Mouse (Mus musculus) mouse trophoblast stem cell (cell line): Measurements from ENCODE around the gene Eef2.
"Not testable (repeated sequence)": the region's sequence is repeated elsewhere in the genome, so short reads cannot be mapped to it uniquely, and the experiment has no call there.

Experiments used
- in situ Hi-C, 2 experiments: fragments of 300-500 bp; cut with MseI, MboI; formaldehyde crosslinking; loops; 2 replicates in 1 of 2; 3 replicates in 1 of 2; pipeline ENCODE4 v1.15.1; 2025

Gene Eef2

GRCm38 (mm10) chr10:81146296-81146695 is 30.1 kb upstream of the Eef2 start:
- in situ Hi-C loops, result no loop called here

GRCm38 (mm10) chr10:81151261-81151660 is 25.2 kb upstream of the Eef2 start:
- in situ Hi-C loops, result no loop called here

GRCm38 (mm10) chr10:81152609-81153008 is 23.8 kb upstream of the Eef2 start:
- in situ Hi-C loops, result no loop called here

GRCm38 (mm10) chr10:81154313-81154712 is 22.1 kb upstream of the Eef2 start:
- in situ Hi-C loops, result no loop called here

- in situ Hi-C loops, result no loop called here
Measured at GRCm38 (mm10) chr10:81154736-81155135, 21.7 kb upstream of the Eef2 start.

- in situ Hi-C loops, result no loop called here
Measured at GRCm38 (mm10) chr10:81161602-81162317, 14.7 kb upstream of the Eef2 start.

GRCm38 (mm10) chr10:81162318-81162652 is 14.1 kb upstream of the Eef2 start:
- in situ Hi-C loops, result no loop called here

GRCm38 (mm10) chr10:81165118-81165517 is 11.3 kb upstream of the Eef2 start:
- in situ Hi-C loops, result no loop called here

- in situ Hi-C loops, result no loop called here
Measured at GRCm38 (mm10) chr10:81167200-81168086, 9.0 kb upstream of the Eef2 start, which contains the start of gene Pias4. Gene Pias4 (minus strand): TSS chr10:81167923.

- in situ Hi-C loops, result no loop called here
Measured at GRCm38 (mm10) chr10:81168087-81168431, 8.4 kb upstream of the Eef2 start.

GRCm38 (mm10) chr10:81168521-81169244 is 7.7 kb upstream of the Eef2 start:
- in situ Hi-C loops, result no loop called here

GRCm38 (mm10) chr10:81169411-81169900 is 7.0 kb upstream of the Eef2 start:
- in situ Hi-C loops, result not testable (repeated sequence)

- in situ Hi-C loops, result no loop called here
Measured at GRCm38 (mm10) chr10:81173132-81173531, 3.3 kb upstream of the Eef2 start.

- in situ Hi-C loops, result no loop called here
Measured at GRCm38 (mm10) chr10:81174617-81175344, 1.6 kb upstream of the Eef2 start.

- in situ Hi-C loops, result not testable (repeated sequence)
Measured at GRCm38 (mm10) chr10:81175345-81175701, 1.1 kb upstream of the Eef2 start.

- in situ Hi-C loops, result no loop called here
Measured at GRCm38 (mm10) chr10:81175936-81176465, 430 bp upstream of the Eef2 start.

- in situ Hi-C loops, result no loop called here
Measured at GRCm38 (mm10) chr10:81177491-81177925, 1.1 kb downstream of the Eef2 start.

GRCm38 (mm10) chr10:81177958-81178712 is 1.7 kb downstream of the Eef2 start:
- in situ Hi-C loops, result no loop called here

GRCm38 (mm10) chr10:81178927-81179326 is 2.5 kb downstream of the Eef2 start:
- in situ Hi-C loops, result no loop called here
